Mouse (Mus musculus) layer of hippocampus, postnatal 14 days (tissue): ENCODE results near the gene Rnf181. TPM values are rescaled to one million over a fixed set of nuclear protein-coding genes. Genes with fewer than 3 reads are reported as not detected.

Source experiments
- DNase-seq, 2 experiments: peaks; one replicate each; pipeline ENCODE4 v3.0.0; 2021 to 2022; ENCODE audit warnings: low spot score in 2 of 2, mixed read lengths in 1 of 2
- total RNA-seq, 2 experiments: library from RNA; stranded (reverse); gene quantifications; 2 replicates each; pipeline ENCODE4 v1.2.3; 2021

The Rnf181 gene
- total RNA-seq, 2 experiments from 2014 or later: 78.0 to 85.6 TPM

DNA sequence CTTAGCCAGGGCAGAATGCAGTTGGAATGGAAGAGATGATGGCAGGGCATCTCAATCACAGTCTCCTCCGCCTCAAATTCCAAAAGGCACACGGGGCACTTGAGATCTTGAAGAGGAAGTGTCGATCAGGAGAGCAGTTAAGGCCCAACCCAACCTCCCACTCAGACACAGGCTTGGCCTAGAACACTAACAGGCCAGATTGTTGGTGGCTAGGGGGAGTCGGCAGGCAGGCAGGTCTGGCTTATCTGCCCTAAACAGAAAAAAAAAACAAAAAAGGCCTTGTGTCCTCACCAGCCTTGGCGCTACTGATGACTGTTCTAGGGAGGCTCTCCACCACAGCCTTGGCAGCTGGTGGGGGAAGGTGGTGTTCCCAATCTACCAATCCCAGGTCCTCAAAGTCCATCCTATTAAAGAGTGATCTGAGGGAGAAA is 5.6 kb downstream of the Rnf181 start:
- DNase-seq: no peak

DNA sequence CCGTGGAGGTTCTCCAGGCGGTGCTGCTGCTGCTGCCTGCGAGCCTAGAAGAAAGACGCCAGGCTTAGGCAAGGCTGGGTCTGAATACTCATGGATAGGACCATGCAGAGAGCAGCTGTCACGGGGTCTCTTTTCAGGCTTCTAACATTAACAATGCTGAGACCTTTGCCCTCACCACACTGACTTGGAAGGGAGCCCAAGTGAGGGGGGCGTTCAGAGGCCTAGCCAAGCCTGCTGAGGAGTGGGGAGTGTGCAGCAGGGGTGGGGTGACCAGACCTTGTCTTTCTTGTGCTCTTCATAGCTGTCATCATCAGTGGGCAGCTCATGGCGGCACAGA is 6.2 kb downstream of the Rnf181 start:
- no peak for DNase-seq

DNA sequence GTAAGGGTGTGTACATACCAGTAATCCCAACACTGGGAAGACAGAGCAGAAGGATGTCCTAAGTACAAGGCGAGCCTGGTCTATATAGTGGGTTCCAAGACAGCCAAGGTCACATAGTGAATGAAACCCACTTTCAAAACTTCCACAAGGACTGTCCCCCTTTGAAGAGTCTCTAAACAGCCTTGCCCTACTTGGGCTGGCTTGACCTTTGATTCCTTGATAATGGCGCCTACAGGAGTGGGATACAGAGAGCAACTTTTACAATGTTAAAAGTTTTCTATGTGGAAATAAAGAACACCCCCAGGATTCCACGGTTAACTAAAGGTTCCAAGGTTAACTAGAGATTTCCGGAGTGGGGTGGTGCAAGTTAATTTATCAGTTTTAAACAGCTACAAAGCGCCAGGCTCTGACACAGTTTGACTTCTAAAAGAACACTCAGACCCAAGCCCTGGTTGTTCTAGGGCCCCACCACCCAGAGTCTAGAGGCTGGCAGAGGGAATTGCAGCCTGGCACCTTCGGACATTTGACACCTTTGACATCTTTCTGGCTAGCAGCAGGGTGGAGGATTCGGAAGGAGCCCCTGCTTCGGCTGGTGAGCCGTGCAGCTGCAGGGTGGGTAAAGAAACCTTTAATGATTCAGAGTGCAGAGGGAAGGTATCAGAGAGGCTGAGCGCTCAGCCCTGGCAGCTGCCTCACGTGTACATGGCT is 6.7 kb downstream of the Rnf181 start:
- no peak for DNase-seq

DNA sequence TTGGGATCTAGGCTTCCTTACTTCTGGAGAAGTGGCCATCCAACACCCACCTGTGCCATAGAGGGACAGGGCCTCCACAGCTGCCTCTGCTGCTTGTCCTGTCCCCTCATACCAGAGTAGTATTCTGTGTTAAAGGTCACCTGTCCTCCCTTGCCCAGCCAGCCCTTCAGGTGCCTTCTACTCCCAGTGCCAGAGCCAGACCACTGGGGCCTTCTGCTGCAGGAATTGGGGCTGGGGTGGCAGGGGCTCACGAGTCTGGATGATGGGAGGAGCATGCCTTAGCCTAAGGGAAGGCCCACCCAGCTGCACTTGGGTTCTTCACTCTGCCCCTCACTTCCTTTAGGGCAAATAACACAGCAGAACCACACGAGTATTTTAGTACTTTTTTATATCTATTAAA is 7.4 kb downstream of the Rnf181 start:
- DNase-seq: no peak

DNA sequence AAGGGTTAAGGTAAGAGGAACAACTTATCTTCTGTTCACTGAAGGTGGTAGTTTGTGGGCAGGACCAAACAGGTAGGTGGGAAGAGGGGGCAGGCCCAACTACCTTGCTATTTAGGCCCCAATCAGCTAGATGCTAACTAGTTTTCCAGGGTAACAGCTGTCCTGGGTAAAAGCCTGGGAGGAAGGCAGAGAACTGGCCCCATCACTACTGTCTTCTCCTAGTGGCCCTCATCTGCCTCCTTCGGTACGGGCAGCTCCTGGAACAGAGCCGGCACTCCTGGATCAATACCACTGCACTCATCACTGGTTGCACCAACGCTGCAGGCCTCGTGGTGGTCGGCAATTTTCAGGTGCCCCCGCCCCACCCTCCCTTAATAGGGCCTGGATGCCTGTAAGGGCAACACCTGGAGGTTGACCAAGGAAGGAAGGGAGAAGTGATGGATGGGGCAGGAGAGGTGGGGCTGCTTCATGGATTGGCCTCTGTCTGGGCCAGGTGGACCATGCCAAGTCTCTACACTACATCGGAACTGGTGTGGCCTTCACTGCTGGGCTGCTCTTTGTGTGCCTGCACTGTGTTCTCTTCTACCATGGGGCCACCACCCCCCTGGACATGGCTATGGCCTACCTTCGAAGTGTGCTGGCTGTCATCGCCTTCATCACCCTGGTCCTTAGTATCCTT is 8.5 kb downstream of the Rnf181 start:
- DNase-seq: no peak

DNA sequence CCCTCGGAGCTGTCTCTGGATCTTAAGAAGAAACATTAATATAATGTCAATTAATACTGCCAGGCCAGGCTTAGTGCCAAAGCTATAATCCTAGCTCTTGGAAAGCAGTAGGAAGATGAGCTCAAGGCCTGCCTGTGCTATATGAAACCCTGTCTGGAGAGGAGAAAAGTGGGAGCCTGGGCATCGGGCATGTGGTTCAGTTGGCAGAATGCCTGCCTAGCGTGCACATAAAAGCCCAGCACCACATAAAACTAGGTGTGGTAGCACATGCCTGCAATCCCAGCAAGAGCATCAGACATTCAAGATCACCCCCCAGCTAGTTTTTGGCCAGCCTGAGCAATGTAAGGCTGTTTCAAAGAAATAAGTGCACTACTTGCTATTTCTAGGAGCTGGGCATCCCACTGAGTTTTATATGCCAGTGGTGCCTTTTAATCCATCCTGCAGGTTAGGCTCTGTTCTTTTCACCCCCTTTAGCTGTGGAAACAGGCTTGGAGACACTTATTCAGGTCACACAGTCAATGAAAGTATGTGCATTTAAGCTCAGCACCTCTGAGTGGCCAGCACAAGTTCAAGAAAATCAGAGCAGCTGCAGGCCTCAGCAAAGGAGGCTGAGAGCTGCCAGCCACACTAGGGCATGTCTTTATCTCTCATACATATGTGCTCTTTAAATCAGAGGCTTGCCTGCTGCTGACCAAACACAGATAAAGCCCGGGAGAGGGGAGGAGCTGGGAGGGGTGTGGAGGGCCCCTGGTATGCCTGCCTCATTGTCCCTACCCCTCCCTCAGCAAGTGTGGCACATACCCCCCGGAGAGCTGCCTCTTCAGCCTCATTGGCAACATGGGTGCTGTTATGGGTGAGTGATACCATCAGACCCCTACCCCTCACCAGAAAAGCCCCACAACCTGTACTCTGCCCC is 9.3 kb downstream of the Rnf181 start:
- no peak for DNase-seq

DNA sequence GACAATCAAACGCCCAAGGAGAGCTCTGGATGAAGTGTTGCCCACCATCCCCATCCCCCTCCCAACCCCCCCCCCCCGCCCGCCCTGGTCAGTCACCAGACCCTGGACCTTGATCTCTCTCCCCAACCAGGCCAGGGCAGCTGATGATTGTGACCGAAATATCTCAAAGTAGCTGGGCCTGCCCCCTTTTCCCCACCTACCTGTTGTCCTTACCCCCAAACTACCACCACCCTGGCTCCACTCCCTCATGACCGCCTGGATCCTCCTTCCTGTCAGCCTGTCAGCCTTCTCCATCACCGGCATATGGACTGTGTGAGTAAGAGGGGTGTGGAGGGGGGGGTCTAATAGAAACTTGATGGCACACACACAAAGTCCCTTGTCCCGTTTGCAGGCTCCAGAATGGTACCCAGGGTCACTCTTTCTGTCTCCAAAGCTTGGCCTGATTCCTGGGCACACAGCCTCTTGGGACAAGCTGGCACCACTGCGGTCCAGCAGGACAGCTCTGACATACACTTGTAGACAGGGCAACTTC is 10.7 kb downstream of the Rnf181 start:
- DNase-seq: no peak

DNA sequence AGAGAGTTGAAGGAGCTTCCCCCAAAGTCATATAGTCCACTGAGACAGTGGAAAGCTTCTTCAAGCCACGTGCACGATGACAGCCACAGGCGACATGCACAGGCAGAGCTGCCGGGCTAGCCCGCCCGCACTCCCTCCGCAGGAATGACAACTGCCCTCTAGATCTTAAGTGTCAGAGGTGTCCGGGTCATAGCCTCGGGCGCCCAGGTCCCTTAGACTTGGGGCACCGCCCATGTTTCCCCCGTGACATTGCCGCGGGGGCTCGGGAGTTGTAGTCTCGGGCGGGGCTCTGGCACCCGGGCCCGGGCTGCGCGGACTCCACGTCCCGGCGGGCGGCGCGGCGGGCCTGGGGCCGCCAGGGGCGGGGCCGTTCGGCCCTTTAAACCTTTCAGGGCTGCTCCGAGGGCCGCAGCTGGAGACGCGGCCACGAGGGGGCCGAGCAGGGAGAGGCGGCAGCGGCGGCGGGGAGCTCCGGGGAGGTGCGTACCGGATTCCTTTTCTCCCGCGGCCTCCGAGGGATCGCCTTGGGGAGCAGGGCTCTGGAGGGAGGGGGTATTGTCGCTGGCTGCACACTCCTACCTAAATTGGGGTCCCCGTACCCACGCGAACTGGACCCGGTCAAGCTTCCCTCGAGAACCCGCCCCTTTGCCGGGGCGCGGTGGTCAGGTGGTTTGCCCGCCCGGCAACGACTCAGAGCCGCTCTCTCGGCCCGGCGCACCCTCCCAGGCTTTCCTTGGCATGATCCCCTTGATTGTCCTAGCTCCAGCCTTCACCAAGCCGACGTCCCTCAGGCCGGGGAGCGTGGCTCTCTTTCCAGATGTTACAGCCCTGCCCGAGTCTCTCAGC is 11.5 kb downstream of the Rnf181 start, which contains the start of gene Tmem150a:
Gene Tmem150a, plus strand, starts transcription at position 382 of the 846 bp plus-strand sequence.
- DNase-seq: peak; percentile 71 to 74

DNA sequence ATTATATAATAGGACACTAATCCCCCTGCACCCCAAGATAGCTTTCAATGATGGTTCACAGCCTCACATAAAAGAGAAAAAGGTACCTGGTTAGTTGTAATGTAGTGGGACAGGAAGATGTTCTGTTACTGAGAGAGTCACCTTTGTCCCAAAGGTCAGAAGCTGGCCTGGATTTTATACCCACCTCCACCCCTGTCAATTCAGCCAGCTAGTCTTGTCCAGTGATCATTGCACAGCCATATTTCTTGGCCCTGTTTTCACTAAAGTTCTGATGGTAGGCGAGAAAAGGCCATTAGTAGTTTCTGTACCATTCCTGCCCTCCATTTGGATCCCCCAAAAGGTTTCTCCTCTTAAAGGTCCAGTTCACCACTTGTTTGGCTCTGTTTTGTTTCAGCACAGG is 12.7 kb downstream of the Rnf181 start:
- no peak for DNase-seq

DNA sequence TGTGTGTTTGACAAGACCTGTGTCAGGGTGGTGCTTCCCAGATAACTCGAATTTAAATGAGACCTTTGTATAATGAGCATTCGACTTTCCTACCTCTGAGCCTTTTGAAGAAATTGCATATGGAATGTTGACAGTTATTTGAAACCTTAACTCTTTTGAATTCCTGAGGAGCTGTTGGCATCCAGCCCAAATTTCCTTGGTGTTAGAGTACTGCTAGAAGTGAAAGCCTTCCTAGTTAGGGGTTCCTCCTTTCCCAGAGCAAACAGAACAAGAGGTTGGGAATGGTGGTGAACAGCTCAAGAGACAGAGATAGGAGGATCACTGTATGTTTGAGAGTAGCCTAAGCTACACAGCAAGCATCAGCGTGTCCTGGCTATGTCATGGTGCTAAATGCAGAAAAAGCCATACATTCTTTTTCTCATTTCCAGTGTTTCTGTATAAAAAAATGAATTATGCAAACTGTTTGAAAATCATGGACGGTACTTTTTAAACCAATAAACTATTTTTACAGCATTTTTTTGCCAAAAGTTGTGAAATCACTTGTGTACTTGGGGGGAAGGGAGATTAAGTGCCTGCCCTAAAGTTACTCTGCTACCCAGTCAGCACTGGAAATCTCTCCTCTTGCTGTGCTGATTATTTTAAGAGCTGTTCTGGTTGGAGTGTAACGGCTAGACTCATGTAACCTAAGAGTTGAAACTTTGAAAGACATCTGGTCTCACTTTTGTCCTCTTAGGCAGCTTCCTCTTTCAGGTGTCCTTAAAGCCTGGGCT is 13.9 kb downstream of the Rnf181 start:
- no peak for DNase-seq

DNA sequence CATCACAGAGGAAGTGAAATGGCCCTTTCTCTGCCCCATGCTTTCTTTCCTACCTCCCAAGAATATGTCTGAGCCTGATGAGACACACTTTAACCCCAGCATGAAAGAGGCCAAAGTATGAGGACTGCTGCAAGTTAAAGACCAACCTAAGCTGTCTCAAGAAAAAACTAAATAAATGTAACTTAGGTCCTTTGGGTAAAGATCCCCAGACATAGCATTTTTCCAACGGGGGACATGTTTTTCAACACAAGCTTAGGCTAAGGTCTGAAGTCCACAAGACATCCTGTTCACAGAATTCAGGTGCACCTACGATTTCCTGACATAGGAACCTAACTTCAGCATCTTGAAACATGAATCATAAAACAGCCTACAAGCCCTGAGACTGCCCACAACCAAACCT is 16.5 kb downstream of the Rnf181 start:
- DNase-seq: no peak

DNA sequence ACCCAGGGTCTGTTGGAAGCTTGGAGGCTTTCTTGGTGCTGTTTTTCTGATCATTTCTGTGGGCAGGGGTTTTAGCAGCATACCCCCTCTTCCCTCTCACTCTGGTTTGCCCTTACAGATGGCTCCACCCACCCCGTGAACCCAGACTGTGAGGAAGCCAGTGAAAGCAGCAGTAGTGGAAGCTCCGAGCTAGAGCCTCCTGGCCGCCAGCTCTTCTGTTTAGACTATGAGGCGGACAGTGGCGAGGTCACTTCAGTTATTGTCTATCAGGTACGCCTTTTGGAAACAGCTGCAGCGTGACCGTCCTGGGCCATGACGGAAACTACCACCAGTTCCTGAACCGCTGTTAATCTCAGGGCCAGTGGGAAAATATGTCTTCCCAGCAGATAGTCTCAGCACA is 18.3 kb downstream of the Rnf181 start:
- no peak for DNase-seq

DNA sequence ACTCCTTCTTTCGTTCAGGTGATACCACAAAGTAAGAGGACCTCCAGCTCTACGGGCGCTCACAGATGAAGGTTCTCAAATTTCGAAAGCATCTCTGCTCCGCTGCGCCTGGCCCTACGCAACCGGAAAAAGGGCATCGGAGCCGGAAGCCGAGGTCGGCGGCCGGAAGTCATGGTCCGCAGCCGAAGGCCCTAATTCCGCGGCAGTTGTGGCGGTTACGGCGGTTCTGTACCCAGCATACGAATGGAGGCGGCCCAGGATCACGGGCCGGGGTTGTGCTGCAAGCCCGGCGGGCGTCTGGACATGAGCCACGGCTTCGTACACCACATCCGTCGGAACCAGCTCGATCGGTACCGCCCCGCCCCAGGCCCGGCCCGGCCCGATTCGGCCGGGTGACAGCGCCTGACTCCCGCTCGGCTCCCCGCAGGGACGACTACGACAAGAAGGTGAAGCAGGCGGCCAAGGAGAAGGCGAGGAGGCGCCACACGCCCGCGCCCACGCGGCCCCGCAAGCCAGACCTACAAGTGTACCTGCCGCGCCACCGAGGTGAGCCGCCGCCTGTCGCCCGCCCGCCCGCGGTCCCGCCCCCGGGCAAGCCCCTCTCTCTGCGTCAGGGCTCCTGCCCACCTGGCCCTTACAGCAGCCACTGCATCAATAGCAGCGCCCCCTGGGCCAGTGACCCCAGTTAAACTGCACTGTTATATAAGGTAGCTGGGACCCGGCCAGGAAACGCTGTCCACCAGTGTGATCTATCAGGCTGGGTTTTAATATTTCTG is 19.4 kb downstream of the Rnf181 start, which contains the start of gene 0610030E20Rik:
Gene 0610030E20Rik, plus strand, starts transcription at position 152 of the 776 bp plus-strand sequence.
- peak; percentile 70 for DNase-seq

DNA sequence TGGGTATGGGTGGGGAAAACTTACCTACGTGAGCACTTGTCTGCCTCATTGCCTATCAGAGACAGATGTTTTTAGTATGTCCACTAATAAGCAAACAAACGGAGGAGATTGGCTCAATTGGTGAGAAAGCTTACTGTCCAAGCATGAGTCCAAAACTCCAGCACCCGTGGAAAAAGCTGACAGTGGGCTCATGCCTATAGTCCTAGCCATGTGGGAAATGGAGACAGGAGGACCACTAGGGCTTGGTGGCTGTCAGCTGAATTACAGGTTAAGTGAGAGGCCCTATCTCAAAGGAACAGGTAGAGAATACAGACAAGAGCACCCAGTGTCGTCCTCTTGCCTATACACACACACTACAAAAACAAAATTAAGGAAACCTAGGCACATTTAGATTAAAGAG is 20.5 kb downstream of the Rnf181 start:
- DNase-seq: no peak

DNA sequence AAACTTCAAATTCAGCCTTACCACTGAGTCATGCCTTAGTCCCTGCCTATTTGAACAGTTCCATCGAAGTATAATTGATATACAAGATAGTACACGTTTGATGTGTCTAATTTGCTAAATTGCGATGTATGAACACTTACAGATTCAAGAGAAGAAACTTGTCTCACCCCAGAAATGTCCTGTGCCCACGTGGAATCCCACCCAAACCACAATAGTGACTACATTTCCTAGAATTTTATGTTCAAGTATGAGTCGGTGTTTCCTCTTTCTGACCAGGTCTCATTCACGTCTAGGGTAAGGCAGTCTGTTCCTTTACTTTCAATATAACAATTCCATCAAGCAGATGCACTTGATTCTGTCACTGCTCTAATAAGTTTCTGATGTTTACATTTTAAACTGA is 21.1 kb downstream of the Rnf181 start:
- no peak for DNase-seq

DNA sequence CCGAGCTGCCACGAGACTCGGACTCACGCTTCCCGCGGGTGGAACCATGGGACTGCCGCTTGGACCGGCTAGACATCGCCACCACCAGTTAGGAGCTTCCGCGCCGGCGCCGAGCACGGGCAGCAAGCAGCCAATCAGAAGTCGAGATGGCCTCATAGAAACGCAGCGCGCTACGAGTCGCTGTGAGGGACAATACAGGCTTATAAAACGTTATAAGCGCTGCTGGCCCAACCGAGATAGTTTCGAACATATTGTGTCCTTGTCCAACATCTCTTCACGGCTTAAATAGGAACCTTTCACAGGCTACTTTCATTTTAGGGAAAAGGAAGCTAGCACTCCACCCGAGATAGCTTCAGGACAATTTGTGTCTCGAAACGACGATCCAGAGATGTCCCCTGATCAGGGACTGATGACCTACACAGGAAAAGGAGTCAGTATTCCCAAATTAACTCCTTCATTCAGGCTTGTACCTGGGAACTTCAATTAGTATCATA is 21.6 kb downstream of the Rnf181 start, which contains the start of gene Usp39:
Gene Usp39, minus strand, starts transcription at position 111 of the 494 bp plus-strand sequence.
- peak; percentile 91 to 96 for DNase-seq

DNA sequence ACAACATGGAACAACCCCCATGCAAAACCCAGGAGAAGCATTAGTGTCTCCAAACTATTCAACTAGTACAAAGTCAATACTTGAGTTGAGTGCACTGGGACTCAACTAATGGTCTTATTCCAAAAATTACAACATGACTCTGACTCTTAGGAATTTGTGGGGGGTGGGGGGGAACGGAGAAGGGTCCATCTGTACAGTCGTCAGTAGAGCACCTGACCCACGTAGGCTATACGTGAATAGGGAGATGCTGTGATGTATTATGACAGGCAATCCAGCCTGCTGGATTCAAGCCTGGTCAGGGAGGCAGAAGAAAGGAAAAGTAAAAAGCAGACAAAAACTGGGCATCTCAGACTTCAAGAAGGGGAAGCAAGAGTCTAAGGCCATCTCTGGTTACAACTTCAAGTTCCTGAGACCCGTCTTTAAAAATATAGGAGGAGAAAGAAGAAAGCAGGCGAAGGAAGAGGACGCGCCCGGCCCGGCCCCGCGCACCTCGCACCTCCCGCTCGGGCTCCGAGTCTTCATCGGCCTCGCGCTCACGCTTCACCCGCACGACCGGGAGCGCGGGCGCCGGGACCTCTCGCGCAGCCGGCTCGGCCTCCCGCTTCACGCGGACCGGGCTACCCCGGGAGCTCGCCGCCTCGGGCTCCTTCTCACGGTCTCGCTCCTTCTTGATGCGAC is 22.2 kb downstream of the Rnf181 start:
- DNase-seq: no peak

DNA sequence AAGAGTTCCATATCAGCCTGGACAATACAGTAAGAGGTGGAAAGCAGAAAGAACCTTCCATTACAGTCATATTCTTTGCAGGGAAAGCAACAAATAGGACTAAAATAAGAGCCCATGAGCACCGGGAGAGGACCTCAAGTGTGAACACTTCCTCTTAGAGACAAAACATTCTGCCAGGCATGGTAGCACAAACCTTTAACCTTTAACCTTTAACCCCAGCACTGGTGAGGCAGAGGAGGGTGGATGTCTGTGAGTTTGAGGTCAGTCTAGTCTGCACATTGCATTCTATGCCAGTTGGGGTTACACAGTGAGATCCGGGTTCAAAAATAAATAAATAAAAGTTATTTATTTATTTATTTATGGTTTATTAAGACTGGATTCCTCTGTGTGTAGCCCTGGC is 26.3 kb downstream of the Rnf181 start:
- no peak for DNase-seq
